Mouse (Mus musculus) bone marrow, adult 2 months (tissue): ENCODE data around the gene Polg.

Experiments
- CTCF ChIP-seq: fragments of 200-500 bp; IDR thresholded peaks from 2 replicates; pipeline ENCODE4 v1.5.1; 2011; ENCODE audit warnings: low read length, control low read depth; ENCODE audit not compliant: control insufficient read depth, insufficient read depth
- POLR2A ChIP-seq: fragments of 200-500 bp; IDR thresholded peaks from 2 replicates; pipeline ENCODE4 v1.6.1; 2011; ENCODE audit warnings: low read depth, mild to moderate bottlenecking, control low read depth, low read length, borderline replicate concordance; ENCODE audit not compliant: control insufficient read depth

DNA sequence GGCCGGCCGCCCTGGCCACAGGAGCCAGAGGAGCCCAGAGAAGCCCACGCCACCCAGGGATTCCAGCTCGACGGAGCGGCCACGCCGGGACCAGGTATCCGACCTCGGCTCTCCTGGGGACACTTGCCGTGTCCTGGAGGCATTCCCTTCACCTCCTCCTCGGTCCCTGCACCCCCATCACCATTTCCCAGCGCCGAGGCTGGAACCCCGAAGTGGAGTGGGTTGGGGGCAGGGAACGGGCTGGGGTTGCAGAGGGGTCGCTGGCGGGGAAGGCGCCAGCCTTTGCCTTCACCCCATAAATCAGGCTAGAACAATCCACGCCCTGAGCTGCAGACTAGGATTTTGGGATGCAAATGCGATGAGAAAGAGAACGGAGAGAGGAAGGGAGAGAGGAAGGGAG, 39.2 kb upstream of the Polg start:
- TF ChIP-seq CTCF: no peak
- no peak for TF ChIP-seq POLR2A
